Mouse (Mus musculus): ENCODE results near the gene Pde10a.

DNA sequence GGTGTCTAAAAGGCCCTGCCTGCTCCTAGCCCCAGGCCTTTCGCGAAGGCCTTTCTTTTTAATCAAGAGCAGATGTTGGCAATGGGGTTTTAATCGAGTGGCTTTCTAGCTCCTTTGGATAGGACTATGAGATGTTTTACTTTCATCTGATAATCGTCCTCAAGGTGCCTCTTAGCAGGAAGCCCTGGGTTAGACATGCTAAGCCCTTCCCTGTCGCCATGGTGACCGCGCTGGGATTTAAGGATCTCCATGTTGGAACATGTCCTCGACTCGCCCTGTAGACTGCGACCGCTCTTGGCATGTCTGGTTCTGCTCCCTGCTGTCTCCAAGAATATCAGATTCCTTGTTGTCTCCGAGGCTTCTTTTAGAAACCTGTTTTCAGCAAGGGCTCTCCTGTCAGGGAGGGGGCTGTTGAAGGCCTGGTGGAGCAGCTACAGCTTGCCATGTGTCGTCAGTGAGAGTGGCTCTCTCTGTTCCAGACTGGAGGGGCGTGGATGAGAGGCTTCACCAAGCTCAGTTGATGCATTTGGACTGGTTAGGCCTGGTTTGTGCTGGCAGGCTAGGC is 16.9 kb downstream of the Pde10a start:
- TF ChIP-seq CTCF (IDR thresholded peaks at IDR 0.05; ENCODE audit: control insufficient read depth, insufficient read depth, insufficient replicate concordance, low read depth, low read length), result no peak
- TF ChIP-seq POLR2A (IDR thresholded peaks at IDR 0.05; ENCODE audit: control insufficient read depth, low read depth, low read length), result no peak
